Mouse (Mus musculus) left cerebral cortex, adult 18-20 months (tissue): ENCODE measurements at regions not wholly inside any gene's neighbourhood (a gene's known extent, or its start where the extent isn't known, plus 50 kb on each side); places are given as distances from the start of the nearest gene placed in this dataset.

Experiments used
- DNase-seq, 2 experiments: peaks; one replicate each; pipeline ENCODE4 v3.0.0; 2021 to 2022; ENCODE audit warnings: low spot score in 2 of 2, mixed read lengths in 1 of 2

DNA sequence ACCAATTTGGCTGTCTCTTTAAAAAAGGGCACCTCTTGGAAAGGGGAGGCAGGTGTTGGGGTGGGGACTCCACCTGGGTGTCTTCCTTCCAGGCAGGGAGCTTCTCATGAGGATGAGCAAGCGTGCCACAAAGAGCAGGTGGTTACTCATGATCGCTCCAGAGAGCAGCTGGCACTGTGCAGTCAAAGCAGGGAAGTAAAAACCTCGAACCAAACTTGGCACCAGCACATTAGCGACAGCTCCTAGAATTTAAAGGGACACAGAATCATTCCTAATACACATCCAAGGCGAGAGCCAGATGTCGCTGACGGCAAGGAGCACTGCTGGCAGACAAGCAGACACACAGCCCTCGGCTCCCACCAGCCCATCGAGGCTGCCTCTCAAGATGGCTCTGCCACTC lies 70.4 kb downstream of the Irx5 start:
- peak in 1 of 2 experiments; percentile 9 for DNase-seq

DNA sequence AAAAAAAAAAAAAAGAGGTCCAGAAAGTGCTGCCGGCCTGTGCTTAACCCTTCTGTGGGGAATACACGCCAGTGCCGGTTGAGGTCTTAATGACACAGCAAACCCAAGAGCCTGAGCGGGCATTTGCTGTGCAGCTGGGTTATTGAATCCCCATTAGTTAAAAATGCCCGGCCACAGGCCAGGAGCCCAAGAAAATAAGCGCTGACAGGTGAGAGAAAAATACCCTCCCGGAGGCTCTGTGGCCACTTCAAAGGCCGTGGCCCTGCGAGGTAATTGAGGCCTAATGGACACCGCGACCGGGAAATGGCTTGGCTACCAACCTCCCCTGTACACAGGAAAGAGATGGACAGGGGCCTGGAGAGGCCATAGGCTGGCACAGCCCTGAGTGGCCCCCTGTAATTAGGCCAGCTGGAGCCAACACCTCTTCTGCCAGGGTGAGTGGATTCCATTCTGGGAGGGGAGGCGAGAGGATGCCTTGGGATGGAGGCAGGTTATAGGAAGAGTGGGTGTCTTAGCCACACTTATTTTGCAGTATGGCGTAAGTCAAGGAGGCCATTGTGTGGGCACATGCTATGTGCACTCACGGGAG lies 79.7 kb downstream of the Irx5 start:
- DNase-seq: no peak

DNA sequence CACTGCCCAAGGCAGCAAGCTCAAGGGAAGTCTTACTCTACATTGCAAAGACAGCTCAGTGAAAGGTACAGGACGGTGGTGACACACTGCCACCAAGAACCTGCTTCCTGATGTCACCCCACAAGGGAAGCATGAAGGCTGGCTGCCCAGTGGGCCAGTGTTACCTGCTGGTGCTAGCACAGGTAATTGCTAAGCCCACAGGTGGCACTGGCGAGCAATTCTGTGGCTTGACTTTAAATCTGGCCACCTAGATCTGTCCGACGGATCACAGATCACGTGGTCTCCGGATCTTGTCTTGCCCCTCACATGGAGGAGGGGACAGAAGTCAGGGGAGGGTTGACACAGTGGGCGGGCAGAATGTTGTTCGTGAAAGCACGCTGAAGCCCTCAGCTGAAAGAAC lies 80.9 kb downstream of the Irx5 start:
- no peak for DNase-seq

DNA sequence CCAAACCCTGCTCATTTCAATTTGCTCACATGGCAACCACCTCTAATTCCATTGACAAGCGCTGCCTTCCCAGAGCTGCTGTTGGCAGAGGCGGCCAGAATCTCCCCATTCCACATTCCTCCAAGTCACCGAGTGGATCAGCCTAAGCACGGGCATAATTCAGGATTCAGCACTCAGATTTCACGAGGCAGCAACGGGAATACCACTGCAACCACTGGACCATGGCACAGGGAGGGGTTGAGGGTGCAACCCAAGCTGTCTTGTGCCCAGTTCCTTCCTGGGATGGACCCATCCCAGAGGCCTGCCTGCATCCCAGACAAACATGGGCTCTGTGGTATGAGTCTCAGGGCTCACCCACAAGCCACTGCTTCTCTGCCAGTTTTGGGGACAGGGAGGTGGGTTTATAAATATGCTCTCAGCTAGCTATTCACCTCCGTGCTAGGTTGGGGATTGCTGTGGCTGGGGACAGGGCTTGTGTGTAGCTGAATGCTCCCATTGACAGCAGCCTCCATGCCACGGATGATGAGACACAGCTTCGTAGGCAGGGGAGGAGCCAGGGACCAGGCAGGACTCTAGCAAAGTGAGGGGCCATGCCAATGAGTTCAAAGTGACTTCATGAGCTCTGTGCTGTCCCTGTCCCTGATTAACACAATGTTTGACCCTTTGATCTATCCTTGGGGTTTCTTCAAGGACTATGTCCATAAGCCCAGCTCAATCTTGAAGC lies 82.5 kb downstream of the Irx5 start:
- no peak for DNase-seq

GRCm38 (mm10) chr8:92442086-92442485 lies 84.7 kb downstream of the Irx5 start:
- no peak for DNase-seq

GRCm38 (mm10) chr8:92459291-92459690 lies 101.9 kb downstream of the Irx5 start:
- no peak for DNase-seq

DNA sequence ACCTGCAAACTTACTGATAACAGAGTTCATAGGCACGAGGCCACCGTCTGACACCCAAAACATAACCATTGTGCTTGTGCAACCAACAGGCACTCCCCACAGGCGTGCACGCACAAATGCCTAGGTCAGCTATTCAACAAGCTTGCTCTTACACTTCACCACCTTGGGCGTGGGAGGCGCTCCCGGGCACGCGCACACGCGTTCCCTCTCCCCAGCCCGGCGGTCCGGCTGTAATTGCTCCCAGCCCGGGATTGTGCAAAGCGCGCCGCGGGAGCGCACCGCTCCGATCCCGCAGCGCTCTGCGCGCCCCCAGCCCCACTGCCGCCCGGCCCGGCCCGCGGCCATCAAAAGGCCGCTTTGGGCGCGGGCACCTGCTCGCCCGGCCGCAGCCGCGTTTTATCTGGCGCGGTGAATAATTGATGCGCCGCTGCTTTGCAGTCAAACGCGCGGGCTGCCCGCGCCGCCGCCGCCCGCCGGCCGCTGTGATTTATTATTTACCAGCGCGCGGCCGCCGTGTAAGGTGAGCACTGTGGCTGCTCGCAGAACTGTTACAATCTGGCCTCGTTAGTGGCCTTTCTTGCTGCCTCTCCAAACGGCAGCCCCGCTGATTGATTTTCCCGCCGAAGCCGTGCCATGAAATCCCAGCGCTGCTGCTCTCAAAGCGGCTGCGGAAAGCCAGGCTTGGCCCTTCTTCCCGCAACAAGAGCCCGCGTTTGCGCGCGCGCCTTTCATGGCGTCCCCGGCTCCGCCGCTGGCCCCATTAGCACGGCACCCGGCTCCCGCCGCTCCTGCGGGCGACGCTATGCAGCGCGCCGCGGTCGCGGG lies 102.9 kb downstream of the Irx5 start:
- peak; percentile 20 to 27 for DNase-seq

GRCm38 (mm10) chr8:92469141-92470000 lies 111.9 kb downstream of the Irx5 start:
- DNase-seq: no peak

DNA sequence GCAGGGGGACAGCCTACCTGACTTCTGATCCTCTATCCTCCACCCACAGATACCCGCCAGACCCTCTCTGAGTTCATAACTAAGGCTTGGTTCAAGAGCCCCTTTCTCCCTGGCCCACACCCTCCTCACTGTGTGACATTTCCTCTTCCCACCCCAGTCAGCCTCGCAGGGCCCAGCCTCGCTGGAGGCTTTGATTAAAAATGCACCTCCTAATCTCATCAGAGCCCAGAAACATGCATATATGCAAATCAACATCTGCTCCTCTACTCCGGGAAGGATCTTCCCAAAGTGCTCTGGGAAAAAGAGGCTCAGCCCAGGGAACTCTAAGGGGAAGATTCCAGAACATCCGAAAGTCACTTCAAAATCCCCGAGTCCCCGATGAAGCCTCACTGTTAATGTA lies 114.8 kb downstream of the Irx5 start:
- no peak for DNase-seq

DNA sequence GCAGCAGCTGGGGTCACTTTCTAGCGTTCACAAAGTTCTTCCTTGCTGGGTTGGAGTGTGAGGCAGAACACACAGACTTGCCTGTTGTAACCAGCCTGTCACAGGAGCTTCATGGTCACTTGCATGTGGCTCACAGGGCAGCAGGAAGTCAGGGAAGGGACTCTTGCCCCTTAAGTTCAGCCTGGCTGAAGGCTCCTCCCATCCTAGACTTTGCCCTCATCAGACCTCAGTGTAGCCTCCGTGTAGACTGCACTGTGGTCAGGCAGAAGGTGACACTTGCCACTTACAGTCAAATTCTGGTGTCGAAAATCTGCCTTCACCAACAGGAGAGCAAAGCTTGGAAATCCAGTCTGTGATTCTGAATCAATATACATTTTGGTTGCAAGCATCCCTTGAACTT lies 115.4 kb downstream of the Irx5 start:
- DNase-seq: no peak

GRCm38 (mm10) chr8:92482393-92482792 lies 125.0 kb downstream of the Irx5 start:
- DNase-seq: no peak

DNA sequence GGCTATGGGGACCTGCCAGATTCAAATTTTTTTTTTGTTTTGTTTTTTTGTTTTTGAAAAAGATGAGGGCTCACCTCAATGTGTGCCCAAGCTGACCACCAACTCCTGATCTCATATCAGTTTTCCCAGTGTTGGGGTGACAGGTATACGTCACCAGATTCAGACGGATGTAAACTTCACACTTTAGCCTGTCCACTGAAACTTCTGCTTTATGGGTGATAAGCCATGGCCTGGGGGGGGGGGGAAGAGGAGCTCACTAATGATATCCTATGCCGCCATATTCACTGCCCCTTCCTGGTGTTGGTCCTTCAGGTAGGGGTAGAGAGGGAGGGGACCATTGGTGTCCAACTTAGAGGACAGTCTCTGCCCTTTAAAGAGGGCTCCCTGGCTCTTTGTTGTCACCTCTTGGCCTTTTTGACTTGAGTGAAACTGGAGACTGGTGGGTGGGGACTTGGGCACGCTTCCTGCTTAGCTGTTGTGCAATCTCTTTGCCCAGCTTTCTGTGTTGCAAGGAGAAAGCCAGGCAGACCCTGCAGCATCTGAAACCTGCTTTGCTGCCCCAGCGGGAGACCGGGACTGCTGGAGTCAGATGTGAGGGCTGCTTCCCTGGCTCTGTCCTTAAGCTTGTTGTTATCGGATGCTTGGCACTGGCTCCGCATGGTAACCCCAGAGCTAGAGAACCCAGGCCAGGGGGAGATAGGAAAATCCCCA lies 125.8 kb downstream of the Irx5 start:
- DNase-seq: no peak

- DNase-seq: no peak
Observed at GRCm38 (mm10) chr8:92488526-92489159, 131.2 kb downstream of the Irx5 start.

DNA sequence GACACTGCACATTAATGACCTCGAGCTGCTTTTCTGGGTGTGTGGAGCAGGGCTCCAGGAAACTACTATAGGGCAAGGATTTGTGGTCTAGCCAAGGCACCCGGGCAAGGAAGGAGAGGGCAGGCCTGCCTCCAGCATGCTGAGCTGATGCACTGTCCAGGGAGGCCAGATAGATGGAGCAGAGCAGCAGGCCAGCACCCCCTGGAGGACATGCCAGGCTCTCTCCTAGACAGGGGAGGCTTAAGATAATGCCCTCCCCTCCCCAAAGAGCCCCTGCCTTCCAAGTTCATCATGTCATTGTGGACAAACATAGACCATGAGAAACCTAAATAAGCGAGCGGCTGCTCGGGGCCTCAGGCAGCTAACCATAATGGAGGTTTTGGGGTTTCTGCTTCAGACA lies 134.1 kb downstream of the Irx5 start:
- DNase-seq: no peak

DNA sequence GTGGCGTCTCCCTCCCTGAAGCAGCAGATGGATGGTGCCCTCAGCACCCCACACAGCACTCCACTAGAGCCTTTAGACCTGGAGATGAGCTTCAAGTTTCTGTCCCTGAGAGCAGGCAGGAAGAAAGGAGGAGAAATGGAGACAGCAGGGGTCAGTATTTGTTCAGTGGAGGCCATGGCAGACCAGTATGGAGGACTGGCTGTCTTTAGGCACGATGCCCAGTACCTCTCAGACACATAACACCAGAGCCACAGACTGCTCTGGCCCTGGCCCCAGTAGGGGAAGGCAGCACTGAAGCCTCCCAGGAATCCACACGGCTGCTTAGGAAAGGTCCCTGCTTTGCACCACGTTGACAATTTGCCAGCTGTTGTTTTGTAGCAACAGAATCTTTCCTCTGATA lies 136.0 kb downstream of the Irx5 start:
- no peak for DNase-seq

DNA sequence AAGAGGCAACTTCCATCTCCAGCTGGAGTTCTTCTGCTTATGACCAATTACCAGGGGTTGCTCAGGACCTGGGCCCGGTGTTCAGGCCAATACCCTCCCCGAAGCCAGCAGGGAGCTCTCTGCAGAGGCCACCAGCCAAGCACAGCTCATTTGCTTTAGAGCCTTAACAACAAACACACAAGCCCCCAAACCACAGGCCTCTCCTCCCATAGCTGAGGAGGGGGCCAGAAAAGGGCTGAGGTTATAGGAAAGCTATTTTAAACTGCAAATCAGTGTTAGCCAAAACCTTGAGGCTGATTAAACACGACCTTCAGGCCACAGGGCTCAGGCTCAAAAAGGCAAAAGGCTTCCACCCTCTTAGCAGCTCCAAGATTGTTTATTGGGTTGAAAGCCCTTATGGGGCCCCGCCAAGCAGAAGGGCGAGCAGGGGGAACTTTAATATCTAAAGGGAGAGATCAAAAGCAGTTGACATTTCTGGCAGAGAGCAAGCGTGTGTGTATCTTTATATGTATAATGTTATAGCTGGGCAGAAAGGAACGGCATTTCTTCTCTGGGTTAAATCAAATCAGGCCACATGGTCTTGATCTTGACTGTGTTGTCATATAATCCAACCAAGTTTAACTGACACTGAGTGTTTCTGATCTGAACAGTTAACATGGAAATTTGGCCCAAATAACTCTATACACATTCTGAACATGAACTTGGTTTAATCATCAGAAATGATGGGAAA lies 148.3 kb downstream of the Irx5 start:
- no peak for DNase-seq

DNA sequence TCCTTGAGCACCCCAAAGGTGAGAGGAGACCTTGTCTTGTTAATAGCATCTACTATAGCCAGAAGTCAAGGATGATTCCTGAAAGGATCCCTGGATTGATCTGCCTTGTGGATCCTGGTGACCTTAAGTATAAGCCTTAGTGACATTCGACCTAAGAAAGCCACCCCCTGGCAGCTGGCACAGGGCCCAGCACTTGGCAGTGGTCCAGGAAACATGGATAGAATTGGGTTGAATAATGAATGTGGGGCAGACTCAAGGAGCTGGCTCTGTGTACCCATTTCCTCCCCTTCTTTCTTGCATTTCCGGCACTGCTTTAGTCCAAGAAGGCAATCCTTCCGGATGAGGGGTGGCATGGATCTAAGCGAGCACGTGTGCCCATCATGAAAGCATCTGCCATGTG lies 149.0 kb downstream of the Irx5 start:
- no peak for DNase-seq

DNA sequence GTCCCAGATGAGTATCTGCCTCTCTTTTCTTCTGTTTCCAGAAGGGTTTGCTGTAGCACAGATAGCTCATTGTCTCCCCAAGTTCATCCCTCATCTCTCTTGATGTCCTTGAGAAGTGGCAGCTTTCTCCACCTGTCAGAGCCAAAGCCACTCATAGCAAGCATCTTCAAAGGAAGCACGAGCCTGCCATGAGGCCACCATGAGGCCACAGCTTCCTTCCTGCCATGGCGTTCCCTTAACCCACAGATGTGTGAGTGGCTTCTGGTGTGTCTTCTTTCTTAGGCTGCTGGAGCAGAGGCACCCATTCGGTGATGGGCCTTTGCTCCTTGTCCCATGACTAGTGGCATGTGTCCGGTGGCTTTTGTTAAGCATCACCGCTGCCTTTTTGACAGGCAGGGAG lies 149.5 kb downstream of the Irx5 start:
- DNase-seq: no peak

DNA sequence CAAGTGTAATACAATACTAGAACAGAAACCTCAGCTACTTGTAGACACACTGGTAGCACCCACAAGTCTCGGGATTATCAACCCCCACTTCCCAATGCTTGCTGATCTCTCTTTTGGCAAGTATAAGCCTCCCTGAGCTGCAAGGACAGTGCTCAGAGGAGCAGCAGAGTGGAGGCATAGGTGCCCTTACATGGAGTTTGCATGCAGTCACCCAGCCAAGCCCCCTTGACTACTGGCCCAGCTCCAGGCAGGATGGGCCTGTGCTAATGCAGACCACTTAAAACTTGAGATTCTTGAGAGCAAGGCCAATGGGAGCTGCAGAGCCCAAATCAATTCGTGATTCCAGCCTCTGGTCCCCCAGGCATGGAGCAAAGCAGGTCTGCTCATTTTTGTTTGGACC lies 158.0 kb downstream of the Irx5 start:
- no peak for DNase-seq

DNA sequence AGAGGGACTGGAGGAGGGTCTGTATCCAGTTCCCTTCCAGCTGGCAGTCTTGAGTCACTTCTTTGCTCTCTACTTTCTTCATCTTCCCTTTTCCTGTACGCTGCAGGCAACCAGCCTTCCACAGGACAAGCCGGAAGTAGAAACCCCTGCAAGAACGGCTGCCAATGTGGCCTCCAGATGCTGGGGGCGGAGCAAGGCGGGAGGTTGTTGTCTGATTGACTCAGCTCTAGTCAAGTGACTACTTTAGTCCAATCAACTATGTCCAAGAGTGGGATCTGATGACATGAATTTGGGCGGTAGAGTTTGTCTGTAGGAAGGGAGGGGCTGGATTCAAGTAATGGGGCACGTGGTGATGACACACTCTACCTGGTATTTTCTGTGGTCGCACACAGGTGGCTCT lies 156.1 kb upstream of the Irx6 start:
- no peak for DNase-seq
